Mouse (Mus musculus) heart, embryonic 14.5 days (tissue): ENCODE measurements around the gene Nsl1. TPM values are rescaled to one million over a fixed set of nuclear protein-coding genes. Genes with fewer than 3 reads are reported as not detected.

Source experiments
- ATAC-seq: fragments of 200-750 bp; cut with Nextera tagmentation; 2 replicates; pipeline ENCODE4 v1.8.0; 2017; ENCODE audit warnings: low read depth, moderate TSS enrichment; ENCODE audit not compliant: insufficient number of reproducible peaks, insufficient read depth, low FRiP score
- H3K27ac ChIP-seq, 2 experiments: fragments of 200-500 bp in 1 of 2; fragments of 300-500 bp in 1 of 2; sonication (generic) in 1 of 2; replicated peaks in 1 of 2; 2 replicates each; pipeline ENCODE4 v1.5.1; 2012 to 2014; ENCODE audit warnings: low read depth in 2 of 2, low read length in 2 of 2, control low read depth in 1 of 2, mild to moderate bottlenecking in 1 of 2, mixed read lengths in 1 of 2; ENCODE audit not compliant: control insufficient read depth in 1 of 2, insufficient read depth in 1 of 2
- H3K27me3 ChIP-seq: fragments of 300-500 bp; sonication (generic); 2 replicates; pipeline ENCODE4 v1.6.1; 2014; ENCODE audit warnings: mild to moderate bottlenecking, low read length, control low read depth; ENCODE audit not compliant: control insufficient read depth, insufficient read depth
- H3K36me3 ChIP-seq: fragments of 300-500 bp; sonication (generic); 2 replicates; pipeline ENCODE4 v1.6.1; 2014; ENCODE audit warnings: mild to moderate bottlenecking, control low read depth, low read length, mixed read lengths; ENCODE audit not compliant: control insufficient read depth, insufficient read depth
- H3K4me1 ChIP-seq, 2 experiments: fragments of 200-500 bp in 1 of 2; fragments of 300-500 bp in 1 of 2; sonication (generic) in 1 of 2; 2 replicates each; pipeline ENCODE4 v1.6.1; 2012 to 2014; ENCODE audit warnings: low read length in 2 of 2, control low read depth in 1 of 2, mixed read lengths in 1 of 2; ENCODE audit not compliant: control insufficient read depth in 2 of 2, insufficient read depth in 2 of 2
- H3K4me2 ChIP-seq: fragments of 300-500 bp; sonication (generic); 2 replicates; pipeline ENCODE4 v1.6.1; 2014; ENCODE audit warnings: mild to moderate bottlenecking, low read length
- H3K4me3 ChIP-seq, 2 experiments: fragments of 200-500 bp in 1 of 2; fragments of 300-500 bp in 1 of 2; sonication (generic) in 1 of 2; 2 replicates each; pipeline ENCODE4 v1.5.1; 2012 to 2014; ENCODE audit warnings: low read length in 2 of 2, mild to moderate bottlenecking in 2 of 2, control low read depth in 1 of 2, low read depth in 1 of 2, moderate library complexity in 1 of 2; ENCODE audit not compliant: control insufficient read depth in 1 of 2, insufficient read depth in 1 of 2
- H3K9ac ChIP-seq: fragments of 300-500 bp; sonication (generic); 2 replicates; pipeline ENCODE4 v1.6.1; 2014; ENCODE audit warnings: mild to moderate bottlenecking, low read length
- H3K9me3 ChIP-seq: fragments of 300-500 bp; sonication (generic); 2 replicates; pipeline ENCODE4 v1.6.1; 2016; ENCODE audit warnings: low read length, control low read depth; ENCODE audit not compliant: control insufficient read depth
- WGBS: fragments of 180-500 bp; shearing (Covaris S2); extraction: QIAGEN DNeasy Blood & Tissue Kit; methylation state at CpG from one replicate; pipeline ENCODE4 v1.1.7; 2014; 5-methylcytosine and 5-hydroxymethylcytosine counted together
- polyA plus RNA-seq: library from polyadenylated mRNA; unstranded; fragments of >200 nt; fragmentation: Nextera tagmentation; extraction: Ambion mirVana; gene quantifications from 2 replicates; pipeline ENCODE4 v1.2.1, GENCODE M21; 2014

The Nsl1 gene
- polyA plus RNA-seq, 1 experiment from 2014 or later, result 12.9 TPM

DNA sequence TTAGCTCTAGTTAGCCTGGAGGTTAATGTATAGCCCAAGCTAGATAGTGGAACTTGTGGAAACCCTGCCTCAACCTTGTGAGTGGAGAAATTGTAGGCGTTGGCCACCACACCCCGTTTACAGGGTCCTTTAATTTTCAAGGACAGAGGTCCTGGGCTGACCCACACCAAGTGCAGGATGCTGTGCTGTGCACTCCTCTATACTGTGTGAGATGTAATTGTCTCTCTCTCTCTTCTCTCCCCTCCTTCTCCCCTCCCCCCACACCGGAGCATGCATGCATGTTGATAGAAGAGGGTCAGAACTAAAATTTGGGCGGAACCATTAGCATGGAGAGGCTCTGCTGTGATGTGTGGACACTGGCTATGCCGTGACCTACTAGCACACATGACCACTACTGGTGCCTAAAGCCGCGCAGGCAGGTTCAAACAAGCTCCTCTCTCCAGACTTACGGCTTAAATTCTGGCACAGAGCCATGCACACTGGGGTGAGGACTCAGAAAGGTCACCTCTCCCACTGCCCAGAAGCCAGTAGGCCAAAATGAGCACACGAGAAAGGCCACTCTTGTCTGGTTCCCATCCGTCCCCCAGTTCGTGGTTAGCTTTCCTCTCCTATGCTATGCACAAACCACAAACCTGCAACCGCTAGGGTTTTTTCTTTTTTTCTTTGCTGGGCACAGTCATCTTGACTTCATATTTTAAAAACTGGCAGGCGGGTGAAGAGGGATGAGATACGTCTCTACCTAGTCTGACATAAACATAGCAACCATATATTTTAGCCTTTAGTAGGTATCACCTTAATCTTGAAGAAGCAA, 34.3 kb downstream of the Nsl1 start:
- H3K27me3 ChIP-seq, result 0 out of 2 replicates have a peak, but pooled peaks cover 3% of the 10 kb centered on the region
- H3K4me2 ChIP-seq, result peak overlapping the region; percentile 100
- H3K4me1 ChIP-seq, result peaks cover 4 to 11% of the 10 kb centered on the region in 2 experiments; a peak in 3 of 4 replicates
- H3K9me3 ChIP-seq, result no peaks in the 10 kb centered on the region
- WGBS, result 39% methylated on average over 14 of the region's 14 CpGs
- peak overlapping the region in 1 of 2 experiments; percentile 68; a peak in 2 of 4 replicates for H3K4me3 ChIP-seq
- no peaks in the 10 kb centered on the region for H3K36me3 ChIP-seq
- H3K9ac ChIP-seq, result 0 out of 2 replicates have a peak overlapping the region, but pooled peaks have one; percentile 76
- ATAC-seq, result no peak
- H3K27ac ChIP-seq, result no peak overlapping the region

DNA sequence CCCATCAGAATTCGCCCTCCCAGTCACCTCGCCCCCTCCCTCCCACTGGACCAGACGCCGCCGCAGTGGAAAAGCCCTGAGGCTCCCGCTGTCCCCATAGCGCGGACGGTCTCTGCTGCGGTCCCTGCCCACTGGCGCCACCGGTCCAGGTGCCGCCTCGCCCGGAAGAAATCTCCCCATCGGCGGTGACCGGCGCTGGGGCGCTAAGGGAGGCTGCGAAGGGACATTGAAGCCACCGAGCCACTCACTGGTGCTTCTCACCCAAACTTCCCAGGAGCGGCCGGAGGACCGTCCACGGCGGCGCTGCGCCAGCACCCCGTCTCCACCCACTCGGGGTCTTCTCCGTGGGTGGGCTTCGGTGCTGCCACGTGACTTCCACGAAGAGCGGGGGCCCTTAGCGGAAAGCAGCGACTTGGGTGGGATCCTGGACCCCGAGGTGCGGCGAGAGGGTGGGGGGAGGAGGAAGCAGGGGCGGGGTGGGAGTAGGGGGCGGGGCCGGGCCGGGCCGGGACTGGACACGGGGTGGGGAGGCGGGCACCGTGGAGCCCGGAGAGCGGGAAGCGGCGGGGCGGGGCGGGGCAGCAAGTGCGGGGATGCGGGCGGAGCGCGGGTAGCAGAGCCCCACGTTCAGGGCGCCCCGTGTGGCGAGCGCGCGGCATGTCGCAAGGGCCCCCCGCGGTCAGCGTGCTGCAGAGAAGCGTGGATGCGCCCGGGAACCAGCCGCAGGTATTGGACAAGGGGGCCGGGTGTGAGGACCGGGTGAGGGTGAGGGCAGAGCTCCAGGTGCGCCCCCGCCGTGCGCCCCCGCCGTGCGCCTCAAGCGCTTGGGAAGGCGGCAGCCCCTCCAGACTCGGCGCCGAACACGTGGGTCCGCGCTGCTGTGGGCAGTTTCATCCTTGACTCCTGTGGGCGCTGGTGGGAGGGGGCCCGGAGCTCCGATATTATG, 35.3 kb downstream of the Nsl1 start, which contains the start of gene Batf3:
Gene Batf3, plus strand, starts transcription at position 46 of the 946 bp plus-strand sequence.
- peak; percentile 31; the same call in 1 of the 2 replicates for ATAC-seq

DNA sequence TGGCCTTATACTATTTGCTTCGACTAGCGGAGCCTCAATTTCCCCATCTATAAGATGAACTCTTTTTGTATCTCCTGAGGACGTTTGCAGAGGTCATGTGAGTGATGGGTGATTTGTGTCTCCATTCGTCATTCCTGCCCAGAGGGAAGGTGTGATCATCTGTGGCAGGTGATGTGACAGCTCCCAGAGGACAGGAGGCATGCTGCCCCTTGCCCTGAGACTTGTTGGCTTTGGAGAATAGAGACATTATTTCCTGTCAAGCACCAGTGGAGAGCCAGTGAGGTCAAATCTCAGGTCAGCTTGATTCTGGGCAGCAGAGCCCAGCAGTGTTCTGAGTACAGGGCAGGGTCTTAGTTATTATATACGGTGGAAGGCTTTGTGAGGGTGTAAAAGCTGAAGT, 36.3 kb downstream of the Nsl1 start:
- H3K4me1 ChIP-seq, result peaks cover 4 to 9% of the 10 kb centered on the region in 2 experiments; a peak in 3 of 4 replicates
- no peak overlapping the region for H3K4me3 ChIP-seq
- no peaks in the 10 kb centered on the region for H3K9me3 ChIP-seq
- peak overlapping the region; percentile 100; the same call in 1 of the 2 replicates for H3K4me2 ChIP-seq
- H3K27me3 ChIP-seq, result 0 out of 2 replicates have a peak, but pooled peaks cover 3% of the 10 kb centered on the region
- WGBS, result 52% methylated on average over 5 of the region's 5 CpGs
- H3K9ac ChIP-seq, result no peak overlapping the region
- ATAC-seq, result no peak
- no peaks in the 10 kb centered on the region for H3K36me3 ChIP-seq
- H3K27ac ChIP-seq, result no peak overlapping the region

More for the DNA sequence above, 35.3 kb downstream of the Nsl1 start, which contains the start of gene Batf3:
- peaks cover 4 to 9% of the 10 kb centered on the region in 2 experiments; a peak in 3 of 4 replicates for H3K4me1 ChIP-seq
- H3K9me3 ChIP-seq, result no peaks in the 10 kb centered on the region
- no peaks in the 10 kb centered on the region for H3K36me3 ChIP-seq
- peak within 1 kb of the TSS; percentile 100 for H3K4me2 ChIP-seq
- H3K4me3 ChIP-seq, result peak within 1 kb of the TSS; percentile 68 to 75
- 1% methylated on average over 83 of the region's 95 CpGs for WGBS
- peak within 1 kb of the TSS; percentile 76 for H3K9ac ChIP-seq
- 0 out of 2 replicates have a peak, but pooled peaks cover 3% of the 10 kb centered on the region for H3K27me3 ChIP-seq
- H3K27ac ChIP-seq, result no peak within 1 kb of the TSS

GRCm38 (mm10) chr1:191099772-191100291, 37.0 kb downstream of the Nsl1 start:
- 76% methylated on average over 5 of the region's 5 CpGs for WGBS
- no peak for ATAC-seq
- no peak overlapping the region for H3K9ac ChIP-seq
- H3K4me2 ChIP-seq, result no peak overlapping the region
- no peaks in the 10 kb centered on the region for H3K36me3 ChIP-seq
- H3K27ac ChIP-seq, result no peak overlapping the region
- H3K4me3 ChIP-seq, result no peak overlapping the region
- no peaks in the 10 kb centered on the region for H3K9me3 ChIP-seq
- H3K27me3 ChIP-seq, result 0 out of 2 replicates have a peak, but pooled peaks cover 3% of the 10 kb centered on the region
- peaks cover 4 to 9% of the 10 kb centered on the region in 2 experiments; a peak in 3 of 4 replicates for H3K4me1 ChIP-seq

DNA sequence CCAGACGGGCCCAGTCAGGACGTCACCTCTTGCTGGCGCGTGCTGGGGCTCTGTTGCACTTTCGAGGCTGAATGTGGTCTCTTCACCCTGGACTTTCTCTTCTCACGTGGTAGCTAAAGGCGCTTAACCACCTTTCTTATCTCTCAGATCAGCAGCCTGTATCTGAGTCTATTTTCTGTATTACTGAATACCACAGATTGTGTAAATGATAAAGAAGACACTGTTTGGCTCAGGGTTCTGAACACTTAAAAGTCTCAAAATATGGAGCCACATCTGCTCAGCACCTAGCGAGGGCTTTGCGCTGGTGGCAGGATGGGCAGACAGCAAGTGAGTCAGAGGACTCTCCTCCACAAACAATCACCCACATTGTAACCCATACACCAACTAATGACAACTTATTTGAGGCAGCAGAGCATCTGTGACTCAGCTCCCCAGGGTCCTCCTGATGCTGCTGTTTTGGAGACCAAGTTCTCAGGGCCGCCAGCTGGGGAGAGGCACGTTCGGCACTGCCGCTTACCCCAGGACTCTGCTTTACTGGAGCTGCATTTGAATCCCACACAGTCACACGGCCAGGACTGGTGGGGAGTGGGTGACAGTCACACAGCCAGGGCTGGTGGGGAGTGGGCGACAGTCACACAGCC, 40.0 kb downstream of the Nsl1 start:
- no peak for ATAC-seq
- Histone ChIP-seq H3K36me3 (no peaks in the 10 kb centered on the region), H3K4me2 (no peak overlapping the region), H3K27ac (no peak overlapping the region), H3K4me3 (no peak overlapping the region), H3K9ac (no peak overlapping the region), H3K27me3 (0 out of 2 replicates have a peak, but pooled peaks cover 3% of the 10 kb centered on the region), H3K4me1 (peaks cover 5% of the 10 kb centered on the region in 2 experiments; a peak in 1 of 4 replicates), H3K9me3 (no peaks in the 10 kb centered on the region)
- WGBS, result 83% methylated on average over 15 of the region's 15 CpGs

DNA sequence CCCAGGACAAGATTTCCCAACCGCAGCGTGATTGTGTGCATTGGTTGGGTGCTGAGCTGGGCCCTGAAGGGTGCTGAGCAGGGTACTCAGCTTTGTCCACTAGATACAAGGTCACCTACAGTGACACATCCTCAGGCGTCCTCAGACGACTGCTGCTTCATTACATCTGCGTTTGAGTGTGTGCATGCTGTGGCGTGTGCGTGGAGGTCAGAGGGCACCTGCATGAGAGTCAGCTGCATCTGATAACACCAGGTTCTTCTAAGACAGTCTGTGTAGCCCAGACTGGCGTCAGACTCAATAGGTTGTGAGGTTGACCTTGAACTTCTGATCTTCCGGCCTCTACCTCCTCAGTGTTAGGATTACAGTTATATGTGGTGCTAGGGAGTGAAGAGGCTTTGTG, 42.4 kb downstream of the Nsl1 start:
- Histone ChIP-seq H3K4me2 (no peak overlapping the region), H3K27ac (no peak overlapping the region), H3K9ac (no peak overlapping the region), H3K4me3 (no peak overlapping the region), H3K36me3 (no peaks in the 10 kb centered on the region), H3K4me1 (0 out of 4 replicates have a peak, but pooled peaks cover 0 to 2% of the 10 kb centered on the region in 2 experiments), H3K9me3 (no peaks in the 10 kb centered on the region), H3K27me3 (no peaks in the 10 kb centered on the region)
- ATAC-seq, result no peak
- 81% methylated on average over 9 of the region's 9 CpGs for WGBS
